Mouse (Mus musculus): ENCODE data around the gene Cdc14b.

GRCm38 (mm10) chr13:64204726-64205125 is 70.4 kb downstream of the Cdc14b start:
- TF ChIP-seq CTCF (IDR thresholded peaks at IDR 0.05) (peak; percentile 44), POLR2A (IDR thresholded peaks at IDR 0.05; ENCODE audit: insufficient read depth, low read depth, low read length) (no peak), EP300 (IDR thresholded peaks at IDR 0.05; ENCODE audit: insufficient read depth, low read depth, low read length) (no peak)
